Mouse (Mus musculus) megakaryocyte, embryonic 14.5 days (primary cell): ENCODE data around the gene Csnk1e.

Experiments
- FLI1 ChIP-seq: IDR thresholded peaks from 2 replicates; pipeline ENCODE4 v1.6.1; 2012; ENCODE audit warnings: low read length, inconsistent platforms, mixed read lengths
- GATA1 ChIP-seq: IDR thresholded peaks from 3 replicates; pipeline ENCODE4 v1.6.1; 2012; ENCODE audit warnings: mixed read lengths, low read length, inconsistent platforms, borderline replicate concordance

DNA sequence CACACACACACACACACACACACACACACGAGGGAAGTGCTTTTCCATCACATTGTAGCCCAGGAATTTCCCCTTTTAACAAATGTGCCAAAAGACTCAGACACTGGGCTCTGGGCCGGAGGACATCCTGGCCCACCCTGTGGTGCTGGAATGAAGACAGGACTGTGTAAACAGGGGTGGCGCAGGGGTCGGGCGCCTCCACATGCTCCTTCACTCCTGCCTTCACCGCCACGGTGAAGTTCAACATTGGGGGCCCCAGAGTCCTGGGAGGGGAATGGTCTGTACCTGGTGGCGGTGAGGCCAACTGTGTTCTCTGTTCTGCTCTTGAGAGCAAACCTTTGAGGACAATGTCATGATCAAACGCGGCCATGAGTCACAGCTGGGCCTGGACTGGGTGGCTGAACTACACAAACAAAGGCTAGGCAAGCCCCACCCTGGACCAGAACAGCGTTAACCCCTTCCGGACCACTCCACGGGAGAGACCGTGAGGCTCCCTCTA is 87.0 kb downstream of the Csnk1e start:
- TF ChIP-seq GATA1 (no peak), FLI1 (no peak)
